Mouse (Mus musculus) forebrain, embryonic 12.5 days (tissue): Measurements from ENCODE around the gene Brpf3. TPM values are rescaled to one million over a fixed set of nuclear protein-coding genes. Genes with fewer than 3 reads are reported as not detected.

Source experiments
- ATAC-seq: fragments of 200-750 bp; cut with Nextera tagmentation; 2 replicates; pipeline ENCODE4 v1.8.0; 2017; ENCODE audit warnings: moderate TSS enrichment; ENCODE audit not compliant: low FRiP score
- H3K27ac ChIP-seq: fragments of 300-500 bp; sonication (generic); 2 replicates; pipeline ENCODE4 v1.5.1; 2016; ENCODE audit warnings: mild to moderate bottlenecking
- H3K27me3 ChIP-seq: fragments of 300-500 bp; sonication (generic); 2 replicates; pipeline ENCODE4 v1.6.1; 2016; ENCODE audit warnings: mild to moderate bottlenecking
- H3K36me3 ChIP-seq: fragments of 300-500 bp; sonication (generic); replicated peaks from 2 replicates; pipeline ENCODE4 v1.6.1; 2016; ENCODE audit warnings: mild to moderate bottlenecking
- H3K4me1 ChIP-seq: fragments of 300-500 bp; sonication (generic); 2 replicates; pipeline ENCODE4 v1.6.1; 2016
- H3K4me2 ChIP-seq: fragments of 300-500 bp; sonication (generic); 2 replicates; pipeline ENCODE4 v1.6.1; 2016; ENCODE audit warnings: mild to moderate bottlenecking, moderate library complexity
- H3K4me3 ChIP-seq: fragments of 300-500 bp; sonication (generic); replicated peaks from 2 replicates; pipeline ENCODE4 v1.5.1; 2016; ENCODE audit warnings: mild to moderate bottlenecking
- H3K9ac ChIP-seq: fragments of 300-500 bp; sonication (generic); 2 replicates; pipeline ENCODE4 v1.6.1; 2016; ENCODE audit warnings: mild to moderate bottlenecking
- H3K9me3 ChIP-seq: fragments of 300-500 bp; sonication (generic); 2 replicates; pipeline ENCODE4 v1.6.1; 2016
- WGBS: fragments of 180-500 bp; shearing (Covaris S2); methylation state at CpG from one replicate; pipeline ENCODE4 v1.1.7; 2016; 5-methylcytosine and 5-hydroxymethylcytosine counted together
- polyA plus RNA-seq: library from polyadenylated mRNA; unstranded; fragments of >200 nt; fragmentation: Nextera tagmentation; extraction: Ambion mirVana; gene quantifications from 2 replicates; pipeline ENCODE4 v1.2.1, GENCODE M21; 2016

The Brpf3 gene
- polyA plus RNA-seq, 1 experiment from 2014 or later, result 16.2 TPM

- 81% methylated on average over 8 of the region's 8 CpGs for WGBS
- no peak overlapping the region for H3K27ac ChIP-seq
- no peaks in the 10 kb centered on the region for H3K4me1 ChIP-seq
Observed at GRCm38 (mm10) chr17:28886266-28886665, 85.4 kb downstream of the Brpf3 start.

More at GRCm38 (mm10) chr17:28886266-28886665, 85.4 kb downstream of the Brpf3 start:
- no peak overlapping the region for H3K9ac ChIP-seq
- H3K27me3 ChIP-seq, result peaks cover 7% of the 10 kb centered on the region
- no peak overlapping the region for H3K4me2 ChIP-seq
- H3K9me3 ChIP-seq, result peaks cover 4% of the 10 kb centered on the region; the same call in 1 of the 2 replicates
- no peaks in the 10 kb centered on the region for H3K36me3 ChIP-seq
- ATAC-seq, result no peak
- H3K4me3 ChIP-seq, result no peak overlapping the region

Other genes starting within 250 kb of the Brpf3 start
- not detected in 2 replicates for gene Clps, start 240.3 kb upstream of the Brpf3 start, polyA plus RNA-seq
- gene Lhfpl5, start 225.4 kb upstream of the Brpf3 start, polyA plus RNA-seq, result 1.3 and 1.5 TPM in 2 replicates
- 124 and 130 TPM in 2 replicates for gene Srpk1, start 178.4 kb upstream of the Brpf3 start, polyA plus RNA-seq
- 0.80 and 0.90 TPM in 2 replicates for gene Slc26a8, start 110.9 kb upstream of the Brpf3 start, polyA plus RNA-seq
- 38.0 and 39.8 TPM in 2 replicates for gene Mapk14, start 109.8 kb upstream of the Brpf3 start, polyA plus RNA-seq
- gene AC170998.1, start 75.0 kb upstream of the Brpf3 start, polyA plus RNA-seq, result 3.0 and 3.6 TPM in 2 replicates
- gene Mapk13, start 31.8 kb upstream of the Brpf3 start, polyA plus RNA-seq, result 2.5 and 5.3 TPM in 2 replicates
- gene Pnpla1, start 57.3 kb downstream of the Brpf3 start, polyA plus RNA-seq, result not detected in 2 replicates
- 0.23 TPM in 2 replicates for gene 4930539E08Rik, start 114.2 kb downstream of the Brpf3 start, polyA plus RNA-seq
- gene Pxt1, start 142.8 kb downstream of the Brpf3 start, polyA plus RNA-seq, result 0.44 TPM in 1 of 2 replicates, not detected in the other
- 127 and 129 TPM in 2 replicates for gene Kctd20, start 150.9 kb downstream of the Brpf3 start, polyA plus RNA-seq
- gene Stk38, start 206.9 kb downstream of the Brpf3 start, polyA plus RNA-seq, result 149 and 154 TPM in 2 replicates
- 852 and 860 TPM in 2 replicates for gene Srsf3, start 231.5 kb downstream of the Brpf3 start, polyA plus RNA-seq